Mouse (Mus musculus) megakaryocyte, embryonic 14.5 days (primary cell): Measurements from ENCODE around the gene Pomc.

Experiments used
- FLI1 ChIP-seq: IDR thresholded peaks from 2 replicates; pipeline ENCODE4 v1.6.1; 2012; ENCODE audit warnings: low read length, inconsistent platforms, mixed read lengths
- GATA1 ChIP-seq: IDR thresholded peaks from 3 replicates; pipeline ENCODE4 v1.6.1; 2012; ENCODE audit warnings: mixed read lengths, low read length, inconsistent platforms, borderline replicate concordance

- TF ChIP-seq GATA1 (no peak), FLI1 (no peak)
Observed at GRCm38 (mm10) chr12:3906308-3906707, 48.4 kb upstream of the Pomc start.
